18 mouse cellular contexts compared by ENCODE assay signal in the genomic region with DNA sequence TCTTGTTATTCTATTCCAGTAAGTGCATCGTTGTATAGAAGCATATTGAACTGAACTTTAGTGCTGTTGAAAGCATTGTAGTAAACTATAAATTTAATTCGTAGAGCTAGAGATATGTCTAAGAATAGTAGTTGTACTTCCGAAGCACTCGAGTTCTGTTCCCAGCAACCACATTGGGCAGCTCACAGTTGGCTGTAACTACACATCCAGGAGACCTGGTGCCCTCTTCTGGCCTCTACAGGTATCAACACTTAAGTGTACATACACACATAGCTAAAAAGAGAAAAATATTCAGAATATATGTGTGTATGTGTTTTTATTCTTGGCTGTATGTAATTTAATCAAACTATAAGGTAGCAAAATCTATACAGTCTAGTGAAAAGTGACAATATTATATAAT.
"Had no signal": no experiment of that assay in that cellular context is flagged by ENCODE, and none has a peak within 500 bp of the region (broad histone marks: within the 10 kb centered on the region; RNA-seq: fewer than 3 reads in every experiment).

No protein-coding gene starts in this region.

- DNase-seq: lung, embryonic 14.5 days; lung, postnatal 10 days; lung, postnatal 4 days; midbrain, embryonic 14.5 days; retina, postnatal 1 day; right cerebral cortex, adult 18-20 months; right cerebral cortex, postnatal 14 days; thymus, adult 2 months; thymus, postnatal 25 days; thymus, postnatal 4 days had no signal

- H3K27ac ChIP-seq: midbrain, embryonic 10.5 days; midbrain, embryonic 12.5 days; neural tube, embryonic 13.5 days; neural tube, embryonic 15.5 days; stomach, embryonic 15.5 days; stomach, postnatal 0 days had no signal

- H3K27me3 ChIP-seq: midbrain, embryonic 12.5 days; neural tube, embryonic 13.5 days; neural tube, embryonic 15.5 days; stomach, embryonic 15.5 days had no signal

- H3K36me3 ChIP-seq: midbrain, embryonic 10.5 days; midbrain, embryonic 12.5 days; neural tube, embryonic 13.5 days; neural tube, embryonic 15.5 days; stomach, embryonic 15.5 days had no signal

- H3K4me2 ChIP-seq: lung, embryonic 14.5 days; midbrain, embryonic 12.5 days; neural tube, embryonic 13.5 days; neural tube, embryonic 15.5 days; stomach, embryonic 15.5 days had no signal

- H3K4me1 ChIP-seq: midbrain, embryonic 10.5 days; midbrain, embryonic 12.5 days; neural tube, embryonic 13.5 days; neural tube, embryonic 15.5 days; stomach, embryonic 15.5 days had no signal

- H3K9ac ChIP-seq: lung, embryonic 14.5 days; midbrain, embryonic 12.5 days; neural tube, embryonic 13.5 days; neural tube, embryonic 15.5 days; stomach, embryonic 15.5 days had no signal

- H3K4me3 ChIP-seq: midbrain, embryonic 10.5 days; midbrain, embryonic 12.5 days; myocyte; neural tube, embryonic 13.5 days; neural tube, embryonic 15.5 days; stomach, embryonic 15.5 days had no signal

- ATAC-seq: midbrain, embryonic 16.5 days had no signal

- H3K9me3 ChIP-seq: midbrain, embryonic 12.5 days; stomach, embryonic 15.5 days had no signal
